Mouse (Mus musculus) heart, embryonic 16.5 days (tissue): ENCODE measurements around the gene Lamtor3. TPM values are rescaled to one million over a fixed set of nuclear protein-coding genes. Genes with fewer than 3 reads are reported as not detected.

ENCODE experiments used
- ATAC-seq: fragments of 200-750 bp; cut with Nextera tagmentation; replicated peaks from 2 replicates; pipeline ENCODE4 v1.8.0; 2017; ENCODE audit warnings: moderate number of reproducible peaks; ENCODE audit not compliant: insufficient read depth, low FRiP score; ENCODE audit errors: extremely low read depth
- H3K27ac ChIP-seq: fragments of 300-500 bp; sonication (generic); 2 replicates; pipeline ENCODE4 v1.5.1; 2014; ENCODE audit warnings: mild to moderate bottlenecking, low read length, control low read depth, moderate library complexity
- H3K27me3 ChIP-seq: fragments of 300-500 bp; sonication (generic); 2 replicates; pipeline ENCODE4 v1.6.1; 2014; ENCODE audit warnings: low read length, mixed read lengths; ENCODE audit not compliant: control insufficient read depth, insufficient read depth
- H3K36me3 ChIP-seq: fragments of 300-500 bp; sonication (generic); 2 replicates; pipeline ENCODE4 v1.6.1; 2014; ENCODE audit not compliant: control insufficient read depth, insufficient read depth
- H3K4me1 ChIP-seq: fragments of 300-500 bp; sonication (generic); 2 replicates; pipeline ENCODE4 v1.6.1; 2014; ENCODE audit warnings: low read length, mixed read lengths; ENCODE audit not compliant: control insufficient read depth, insufficient read depth
- H3K4me2 ChIP-seq: fragments of 300-500 bp; sonication (generic); 2 replicates; pipeline ENCODE4 v1.6.1; 2014; ENCODE audit warnings: low read depth, mild to moderate bottlenecking, control low read depth, low read length
- H3K4me3 ChIP-seq: fragments of 300-500 bp; sonication (generic); 2 replicates; pipeline ENCODE4 v1.5.1; 2014; ENCODE audit warnings: mild to moderate bottlenecking, control low read depth, low read length
- H3K9ac ChIP-seq: fragments of 300-500 bp; sonication (generic); 2 replicates; pipeline ENCODE4 v1.6.1; 2014; ENCODE audit warnings: low read length, control low read depth
- H3K9me3 ChIP-seq: fragments of 300-500 bp; sonication (generic); replicated peaks from 2 replicates; pipeline ENCODE4 v1.6.1; 2016; ENCODE audit warnings: low read length; ENCODE audit not compliant: control insufficient read depth
- WGBS: fragments of 180-500 bp; shearing (Covaris S2); extraction: QIAGEN DNeasy Blood & Tissue Kit; methylation state at CpG from one replicate; pipeline ENCODE4 v1.1.7; 2014; 5-methylcytosine and 5-hydroxymethylcytosine counted together
- polyA plus RNA-seq: library from polyadenylated mRNA; unstranded; fragments of >200 nt; fragmentation: Nextera tagmentation; extraction: Ambion mirVana; gene quantifications from 2 replicates; pipeline ENCODE4 v1.2.1, GENCODE M21; 2015

The Lamtor3 gene
- polyA plus RNA-seq: 115 and 120 TPM in 2 replicates

DNA sequence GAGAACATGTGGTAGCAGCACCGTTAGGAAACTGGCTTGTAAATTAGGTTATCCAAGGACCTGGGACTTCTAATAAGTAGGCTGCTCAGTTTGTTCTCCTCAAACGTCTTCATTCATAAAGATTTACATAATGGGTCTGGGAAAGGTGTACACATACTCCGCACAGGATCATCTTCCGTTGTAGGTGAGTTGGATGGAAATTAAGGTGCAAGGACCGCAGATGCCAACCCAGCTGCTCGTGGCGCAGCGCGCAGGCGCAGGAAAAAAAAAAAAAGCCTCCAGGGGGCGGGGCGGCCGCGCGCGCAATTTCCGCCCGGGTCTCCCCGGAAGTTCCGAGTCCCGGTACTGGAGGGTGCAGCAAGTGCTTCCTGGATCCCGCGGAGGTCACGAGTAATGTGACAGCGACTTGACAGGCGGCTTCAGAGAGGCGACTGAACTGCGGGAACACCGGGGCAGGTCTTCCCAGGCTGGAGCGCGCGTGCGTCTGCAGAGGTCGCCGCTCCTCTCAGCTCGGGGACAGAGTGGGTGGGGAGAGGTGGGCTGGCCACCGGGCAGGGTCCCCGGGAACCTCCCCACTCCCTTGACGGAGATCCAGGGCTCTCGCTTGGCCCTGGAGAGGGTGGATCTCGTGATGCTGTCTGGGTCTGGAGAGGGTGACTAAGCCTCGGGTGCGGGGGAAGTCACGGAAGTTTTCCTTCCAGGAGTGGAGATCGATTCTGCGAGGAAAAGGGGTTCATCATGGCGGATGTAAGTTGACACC, at the start of gene Lamtor3:
Gene Lamtor3 (plus strand): TSS at position 335 of the 760 bp plus-strand sequence.
- peak within 1 kb of the TSS; percentile 90 for H3K4me2 ChIP-seq
- peak; percentile 84 for ATAC-seq
- peak within 1 kb of the TSS; percentile 83 for H3K4me3 ChIP-seq
- no peaks in the 10 kb centered on the region for H3K9me3 ChIP-seq
- H3K27me3 ChIP-seq: no peaks in the 10 kb centered on the region
- peak within 1 kb of the TSS; percentile 88 for H3K9ac ChIP-seq
- under 1% methylated on average over 47 of the region's 47 CpGs for WGBS
- H3K36me3 ChIP-seq: peaks cover 15% of the 10 kb centered on the region
- peak within 1 kb of the TSS; percentile 74 for H3K27ac ChIP-seq
- H3K4me1 ChIP-seq: peaks cover 13% of the 10 kb centered on the region

DNA sequence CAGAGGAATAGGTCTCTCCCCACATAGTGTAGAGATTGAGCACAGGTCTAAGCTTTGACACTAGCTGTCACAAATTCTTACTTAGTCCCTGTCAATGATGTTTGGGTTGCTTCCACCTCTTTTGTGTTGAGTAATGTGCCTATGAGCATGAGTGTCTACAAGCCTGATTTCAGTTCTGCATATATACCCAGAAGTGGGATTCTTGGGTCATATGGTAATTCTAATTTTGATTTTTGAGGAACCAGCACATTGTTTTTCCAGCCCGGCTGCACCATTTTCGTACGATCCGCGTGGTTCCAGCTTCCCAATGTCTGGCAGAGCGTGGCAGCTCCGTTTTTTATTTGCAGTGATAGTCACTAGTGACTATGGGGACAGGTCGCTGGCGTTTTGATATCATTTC, 48.9 kb upstream of the Lamtor3 start:
- Histone ChIP-seq H3K27ac (no peak overlapping the region), H3K36me3 (peaks cover 5% of the 10 kb centered on the region; the same call in 1 of the 2 replicates), H3K27me3 (no peaks in the 10 kb centered on the region), H3K4me3 (no peak overlapping the region), H3K4me2 (no peak overlapping the region), H3K9me3 (no peaks in the 10 kb centered on the region), H3K9ac (no peak overlapping the region), H3K4me1 (peaks cover 18% of the 10 kb centered on the region)
- WGBS: 93% methylated on average over 9 of the region's 9 CpGs
- no peak for ATAC-seq

DNA sequence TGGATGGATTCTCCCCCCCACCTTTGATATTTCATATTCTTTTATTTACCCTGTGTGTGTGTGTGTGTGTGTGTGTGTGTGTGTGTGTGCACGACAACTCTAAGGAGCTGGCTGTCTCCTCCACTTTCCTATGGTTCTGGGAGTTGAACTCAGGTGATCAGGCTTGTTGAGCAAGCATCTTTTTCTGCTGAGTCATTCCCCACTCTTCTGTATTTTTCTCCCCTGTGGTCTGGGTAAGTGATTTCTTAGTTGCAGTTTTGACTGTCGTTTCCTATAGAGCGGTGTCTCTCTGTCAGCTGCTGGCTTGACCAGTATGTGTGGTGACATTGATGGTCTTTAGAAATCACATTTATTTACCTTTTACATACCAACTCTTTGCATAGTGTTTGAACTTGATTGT, 39.0 kb upstream of the Lamtor3 start:
- Histone ChIP-seq H3K9ac (no peak overlapping the region), H3K36me3 (peaks cover 4% of the 10 kb centered on the region; the same call in 1 of the 2 replicates), H3K27ac (no peak overlapping the region), H3K4me2 (no peak overlapping the region), H3K9me3 (no peaks in the 10 kb centered on the region), H3K27me3 (no peaks in the 10 kb centered on the region), H3K4me3 (no peak overlapping the region), H3K4me1 (no peaks in the 10 kb centered on the region)
- no peak for ATAC-seq
- 73% methylated on average over 3 of the region's 3 CpGs for WGBS

DNA sequence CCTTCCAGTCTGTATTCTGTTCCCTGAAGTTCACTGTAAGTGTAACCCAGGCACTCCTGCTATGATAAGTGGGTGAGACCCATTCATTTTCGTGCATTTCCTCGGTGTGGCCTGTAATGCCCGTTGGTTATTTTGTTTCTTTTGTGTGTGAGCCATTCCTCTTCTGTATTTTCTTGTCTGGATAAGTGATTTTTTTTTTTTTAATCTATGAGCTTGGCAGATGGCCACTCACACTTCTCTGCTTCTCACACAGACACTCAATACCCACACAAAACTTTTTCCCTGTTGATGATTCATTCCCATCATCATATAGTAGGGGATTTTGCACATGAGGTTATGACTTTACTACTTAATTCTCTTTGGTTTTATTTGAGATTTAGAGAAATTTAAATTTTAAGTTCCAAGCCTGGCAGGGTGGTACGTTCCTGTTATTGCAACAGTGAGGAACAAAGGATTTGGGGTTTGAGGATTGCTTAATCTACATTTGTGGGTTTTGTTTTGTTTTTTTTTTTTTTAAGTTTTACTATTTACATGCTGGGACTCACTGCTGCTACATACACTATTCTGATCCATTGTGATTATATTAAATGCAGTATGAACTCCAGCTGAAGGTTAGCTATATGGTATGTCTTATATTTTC, 38.1 kb upstream of the Lamtor3 start:
- H3K4me3 ChIP-seq: no peak overlapping the region
- no peak for ATAC-seq
- 71% methylated on average over 4 of the region's 4 CpGs for WGBS
- peaks cover 4% of the 10 kb centered on the region for H3K36me3 ChIP-seq
- no peak overlapping the region for H3K9ac ChIP-seq
- H3K4me1 ChIP-seq: no peaks in the 10 kb centered on the region
- H3K4me2 ChIP-seq: no peak overlapping the region
- H3K9me3 ChIP-seq: no peaks in the 10 kb centered on the region
- H3K27me3 ChIP-seq: no peaks in the 10 kb centered on the region
- no peak overlapping the region; the same call in 1 of the 2 replicates for H3K27ac ChIP-seq

DNA sequence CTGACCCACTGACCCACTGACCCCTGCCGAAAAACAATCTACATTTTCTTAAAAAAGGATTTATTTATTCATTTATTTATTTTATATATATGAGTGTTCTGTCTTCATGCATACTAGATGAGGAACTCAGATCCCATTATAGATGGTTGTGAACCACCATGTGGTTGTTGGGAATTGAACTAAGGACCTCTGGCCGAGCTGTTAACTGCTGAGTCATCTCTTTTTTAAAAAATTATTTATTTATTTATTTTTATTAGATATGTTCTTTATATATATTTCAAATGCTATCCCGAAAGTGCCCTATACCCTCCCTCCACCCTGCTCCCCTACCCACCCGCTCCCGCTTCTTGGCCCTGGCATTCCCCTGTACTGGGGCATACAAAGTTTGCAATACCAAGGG, 37.2 kb upstream of the Lamtor3 start:
- no peaks in the 10 kb centered on the region for H3K27me3 ChIP-seq
- ATAC-seq: no peak
- H3K4me2 ChIP-seq: no peak overlapping the region
- H3K4me1 ChIP-seq: no peaks in the 10 kb centered on the region
- no peak overlapping the region for H3K27ac ChIP-seq
- WGBS: 89% methylated on average over 5 of the region's 5 CpGs
- no peak overlapping the region for H3K9ac ChIP-seq
- no peaks in the 10 kb centered on the region for H3K9me3 ChIP-seq
- no peak overlapping the region for H3K4me3 ChIP-seq
- H3K36me3 ChIP-seq: peaks cover 4% of the 10 kb centered on the region

DNA sequence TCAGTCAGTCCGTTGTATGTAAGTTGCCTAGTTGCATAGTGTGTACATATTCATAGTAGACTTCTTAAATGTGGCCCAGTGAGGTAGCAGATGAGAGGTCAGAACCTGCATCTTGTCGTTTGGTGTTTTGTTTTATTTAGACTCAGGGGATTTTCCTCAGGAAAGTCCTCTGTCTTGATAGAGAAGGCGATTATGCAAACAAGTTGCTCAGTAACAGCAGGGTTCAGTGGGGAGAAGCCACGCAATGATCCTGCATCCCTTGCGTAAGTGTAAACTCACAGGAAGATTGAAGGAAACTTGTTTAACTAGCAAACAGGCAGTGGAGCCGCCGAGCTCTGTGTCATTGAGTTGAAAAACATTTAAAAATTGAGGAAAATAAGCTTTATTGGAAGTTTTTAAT, 30.3 kb upstream of the Lamtor3 start:
- H3K9ac ChIP-seq: no peak overlapping the region
- no peak overlapping the region for H3K27ac ChIP-seq
- no peaks in the 10 kb centered on the region for H3K4me1 ChIP-seq
- ATAC-seq: no peak
- no peaks in the 10 kb centered on the region for H3K27me3 ChIP-seq
- no peak overlapping the region for H3K4me2 ChIP-seq
- H3K4me3 ChIP-seq: no peak overlapping the region
- 86% methylated on average over 7 of the region's 7 CpGs for WGBS
- H3K36me3 ChIP-seq: peaks cover 5% of the 10 kb centered on the region
- H3K9me3 ChIP-seq: no peaks in the 10 kb centered on the region

DNA sequence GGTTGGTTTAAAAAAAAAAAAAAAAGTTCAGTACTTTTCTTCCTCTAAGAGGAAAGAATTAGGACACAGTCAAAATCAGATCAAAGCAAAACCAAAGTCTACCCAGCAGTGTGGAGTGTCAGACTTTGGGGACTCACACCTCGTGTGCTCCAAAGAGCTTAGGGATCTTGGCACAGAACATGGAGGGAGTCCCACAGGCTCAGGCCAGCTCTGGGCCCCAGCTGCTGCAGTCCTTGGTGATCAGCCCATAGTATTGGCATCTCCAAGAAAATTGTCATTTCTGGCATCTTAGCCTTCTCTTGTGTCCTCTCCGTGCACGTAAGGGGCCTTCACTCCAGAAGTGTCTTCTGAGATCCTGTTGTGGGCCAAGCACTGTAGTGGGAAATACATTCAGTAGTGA, 27.2 kb upstream of the Lamtor3 start:
- Histone ChIP-seq H3K4me2 (no peak overlapping the region), H3K9ac (no peak overlapping the region), H3K27me3 (no peaks in the 10 kb centered on the region), H3K9me3 (no peaks in the 10 kb centered on the region), H3K36me3 (peaks cover 22% of the 10 kb centered on the region), H3K4me3 (no peak overlapping the region), H3K27ac (no peak overlapping the region), H3K4me1 (no peaks in the 10 kb centered on the region)
- ATAC-seq: no peak
- WGBS: 73% methylated on average over 3 of the region's 3 CpGs

DNA sequence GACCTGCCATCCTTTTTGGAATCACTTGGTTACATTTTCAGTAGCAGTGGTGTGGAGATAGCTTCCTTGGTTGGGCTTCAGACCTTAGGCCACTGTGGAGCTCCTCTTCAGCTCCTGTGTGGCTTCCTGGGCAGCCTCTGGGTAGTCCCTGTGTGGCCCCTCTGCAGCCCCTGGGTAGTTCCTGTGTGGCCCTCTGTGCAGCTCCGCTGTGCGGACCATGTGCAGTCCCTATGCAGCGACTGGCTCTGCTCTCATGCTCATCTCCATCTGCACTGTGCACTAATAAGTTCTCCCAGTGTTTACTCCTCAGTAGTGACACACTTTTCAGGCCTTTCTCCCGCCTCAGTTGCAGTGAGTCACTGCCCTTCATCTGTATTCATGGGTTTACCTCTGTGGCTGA, 26.2 kb upstream of the Lamtor3 start:
- Histone ChIP-seq H3K4me3 (no peak overlapping the region), H3K27ac (no peak overlapping the region), H3K4me1 (no peaks in the 10 kb centered on the region), H3K9me3 (no peaks in the 10 kb centered on the region), H3K9ac (no peak overlapping the region), H3K36me3 (peaks cover 22% of the 10 kb centered on the region), H3K27me3 (no peaks in the 10 kb centered on the region), H3K4me2 (no peak overlapping the region)
- ATAC-seq: no peak
- WGBS: 89% methylated on average over 4 of the region's 4 CpGs

DNA sequence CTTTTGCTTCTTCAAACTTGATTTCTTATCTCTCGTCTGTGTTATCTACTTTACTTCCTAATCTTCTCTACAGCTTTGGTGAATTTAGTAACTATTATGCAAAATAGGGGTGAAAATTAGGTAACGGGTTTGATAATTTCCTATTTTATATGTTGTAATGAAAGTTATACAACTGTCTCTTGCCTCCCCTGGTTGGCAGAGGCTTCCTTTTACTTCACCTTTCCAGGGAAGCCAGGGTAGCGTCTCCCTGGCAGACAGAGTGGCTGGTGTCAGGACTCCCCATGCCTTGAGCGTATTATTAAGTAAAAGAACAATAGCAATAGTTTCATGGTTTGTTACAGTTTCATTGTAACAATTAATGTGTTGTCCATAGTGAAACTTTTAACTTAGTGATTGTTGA, 24.5 kb upstream of the Lamtor3 start:
- H3K4me2 ChIP-seq: no peak overlapping the region
- H3K4me1 ChIP-seq: no peaks in the 10 kb centered on the region
- no peaks in the 10 kb centered on the region for H3K9me3 ChIP-seq
- H3K4me3 ChIP-seq: no peak overlapping the region
- peaks cover 25% of the 10 kb centered on the region for H3K36me3 ChIP-seq
- 93% methylated on average over 4 of the region's 4 CpGs for WGBS
- no peak overlapping the region for H3K9ac ChIP-seq
- no peak for ATAC-seq
- H3K27me3 ChIP-seq: no peaks in the 10 kb centered on the region
- H3K27ac ChIP-seq: no peak overlapping the region
